Comparison of ENCODE assay signal across 15 mouse cellular contexts in the genomic region with DNA sequence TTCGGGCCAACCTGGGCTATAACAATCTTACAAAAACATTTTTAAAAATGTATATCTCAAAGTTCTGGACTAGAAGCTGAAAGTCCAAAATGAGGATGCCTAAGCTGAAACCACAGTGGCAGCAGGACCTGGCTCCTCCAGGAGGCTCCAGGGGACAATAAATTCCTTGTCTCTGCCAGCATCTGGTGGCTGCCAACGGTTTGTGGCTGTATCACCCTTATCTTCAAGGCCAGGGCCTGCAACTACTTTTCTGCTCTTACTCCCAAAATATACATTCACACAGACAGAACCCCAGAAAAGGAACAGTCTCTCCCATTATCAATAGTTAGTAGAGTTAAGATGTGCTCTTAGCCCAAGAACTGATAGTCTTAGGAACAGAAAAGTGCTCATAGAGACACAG. TPM values are rescaled to one million over a fixed set of nuclear protein-coding genes. Genes with fewer than 3 reads are reported as not detected.
DNase-seq lines count a peak whose midpoint lies in the region; ATAC-seq lines count a peak whose summit lies in the region.
"Had no signal": no experiment of that assay in that cellular context is flagged by ENCODE, and none has a peak within 500 bp of the region (broad histone marks: within the 10 kb centered on the region; RNA-seq: fewer than 3 reads in every experiment).

No protein-coding gene starts in this region.

- ATAC-seq in megakaryocyte progenitor cell, adult 5-6 weeks (replicated peaks; ENCODE audit: poor library complexity): peak; percentile 91
- ATAC-seq in CD4-positive, CD25-positive, alpha-beta regulatory T cell, adult 4 months: no peak

- peak; percentile 11 for DNase-seq in spleen, adult 12 weeks (ENCODE audit: low spot score)
- DNase-seq in spleen, postnatal 14 days (ENCODE audit: low spot score in 2 of 2): no peak
- peak; percentile 46 for DNase-seq in c-Kit-negative CD71-positive TER-119-positive erythroid progenitor cells, embryonic 14.5 days (ENCODE audit: low read depth, low spot score)
- peak; percentile 74 for DNase-seq in liver
- DNase-seq in thymus, adult 18-20 months: no peak
- DNase-seq in retina, embryonic 14.5 days (ENCODE audit: low spot score): no peak
- DNase-seq: B cell, adult 2 months; cerebellum, adult 18-20 months; gastrocnemius, postnatal 14 days; layer of hippocampus, postnatal 36 days; lung, postnatal 14 days; right cerebral cortex, adult 18-20 months; thymus, postnatal 4 days had no signal

RNA-seq across cellular contexts. Expression of a gene that starts 10.6 kb away (rescaled TPM):
- total RNA-seq in megakaryocyte progenitor cell, adult 5-6 weeks (2015): 92.2 and 113 TPM in 2 replicates
- 137 and 192 TPM in 2 replicates for total RNA-seq in megakaryocyte progenitor cell, adult 5-6 weeks (2017)
- polyA plus RNA-seq in CD4-positive, CD25-positive, alpha-beta regulatory T cell, adult 4 months (2017; shearing (Covaris generic)): 10 to 100 TPM; 22.3 to 38.7 TPM

RNA-seq across cellular contexts. Expression of a gene that starts 52.5 kb away (rescaled TPM):
- 3.9 and 5.6 TPM in 2 replicates for total RNA-seq in megakaryocyte progenitor cell, adult 5-6 weeks (2015)
- total RNA-seq in megakaryocyte progenitor cell, adult 5-6 weeks (2017): 4.1 and 9.5 TPM in 2 replicates
- polyA plus RNA-seq in CD4-positive, CD25-positive, alpha-beta regulatory T cell, adult 4 months (2017; shearing (Covaris generic)): 10 to 100 TPM; 20.0 to 23.7 TPM

Comparison
In these comparisons a context has a peak if more than half of its experiments do, and no peak if none do; other contexts are left out.
1. DNase-seq: peak in spleen, adult 12 weeks (single experiment), c-Kit-negative CD71-positive TER-119-positive erythroid progenitor cells, embryonic 14.5 days (single experiment) and liver (single experiment); none in spleen, postnatal 14 days (0 of 2), thymus, adult 18-20 months (0 of 2) and retina, embryonic 14.5 days (single experiment).